Mouse (Mus musculus) olfactory bulb, adult 2 months (tissue): ENCODE results near the gene Cyp4a32.

ENCODE experiments used
- CTCF ChIP-seq: fragments of 200-500 bp; IDR thresholded peaks from 2 replicates; pipeline ENCODE4 v1.5.1; 2012; ENCODE audit warnings: low read depth, mild to moderate bottlenecking, low read length, moderate library complexity; ENCODE audit not compliant: insufficient read depth
- POLR2A ChIP-seq: fragments of 200-500 bp; IDR thresholded peaks from 2 replicates; pipeline ENCODE4 v1.6.1; 2012; ENCODE audit warnings: mild to moderate bottlenecking, low read depth, low read length, moderate library complexity; ENCODE audit not compliant: insufficient read depth

DNA sequence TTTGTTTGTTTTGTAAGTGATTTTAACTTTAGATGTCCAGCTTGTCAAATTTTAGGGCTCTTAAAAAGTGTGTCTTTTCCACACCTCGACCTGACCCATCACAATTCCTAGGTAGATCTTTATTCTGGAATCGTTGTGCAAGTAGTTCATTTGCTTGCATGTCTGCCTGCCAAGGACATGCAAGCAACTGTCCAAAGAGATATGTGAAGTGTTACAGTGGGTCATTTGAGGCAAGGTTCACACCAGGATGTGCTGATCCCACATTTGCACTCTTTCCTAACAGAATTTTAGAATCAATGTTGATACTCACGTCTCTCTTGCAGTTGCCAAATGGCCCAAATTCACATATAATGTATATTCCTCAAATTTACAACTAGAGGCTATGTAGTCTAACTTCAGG is 25.5 kb upstream of the Cyp4a32 start:
- TF ChIP-seq CTCF (no peak), POLR2A (no peak)
